Mouse (Mus musculus): ENCODE results near the gene Syne3. TPM values are rescaled to one million over a fixed set of nuclear protein-coding genes. Genes with fewer than 3 reads are reported as not detected.

Gene Syne3
- polyA plus RNA-seq, 1 experiment from 2014 or later = 0.29 TPM

DNA sequence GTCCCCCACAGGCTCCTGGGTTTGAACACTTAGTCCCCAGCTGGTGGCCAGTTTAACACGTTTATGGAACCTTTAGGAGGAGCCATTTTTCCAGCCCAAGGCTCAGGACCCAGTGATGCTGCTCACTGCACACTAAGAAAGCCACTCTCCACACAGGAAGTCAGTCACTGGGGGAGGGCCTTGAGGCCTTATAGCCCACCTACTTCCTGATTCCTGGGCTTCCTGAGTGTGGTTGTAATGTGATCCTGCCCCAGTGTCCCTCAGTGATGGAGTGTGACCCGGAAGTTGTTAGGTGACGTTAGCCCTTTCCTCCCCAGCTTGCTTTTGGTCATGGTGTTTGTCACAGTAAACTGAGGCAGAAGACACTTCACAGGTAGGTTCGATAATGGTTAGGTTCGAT, 33.5 kb upstream of the Syne3 start:
- Histone ChIP-seq H3K27ac (ENCODE audit: low read depth) (no peak overlapping the region), H3K9ac (no peak overlapping the region), H3K4me3 (ENCODE audit: low read depth, low read length) (no peak overlapping the region), H3K4me1 (ENCODE audit: insufficient read depth) (no peaks in the 10 kb centered on the region), H3K4me2 (no peak overlapping the region), H3K9me3 (ENCODE audit: low read depth, low read length) (no peaks in the 10 kb centered on the region), H3K27me3 (ENCODE audit: insufficient read depth, low read length) (no peaks in the 10 kb centered on the region), H3K36me3 (ENCODE audit: insufficient read depth) (peaks cover 31% of the 10 kb centered on the region)
- ATAC-seq (ENCODE audit: insufficient read depth) (no peak), DNase-seq (no peak)
- TF ChIP-seq CTCF (IDR thresholded peaks at IDR 0.05; ENCODE audit: low read depth) = no peak
- WGBS = 83% methylated on average over 5 of the region's 5 CpGs

DNA sequence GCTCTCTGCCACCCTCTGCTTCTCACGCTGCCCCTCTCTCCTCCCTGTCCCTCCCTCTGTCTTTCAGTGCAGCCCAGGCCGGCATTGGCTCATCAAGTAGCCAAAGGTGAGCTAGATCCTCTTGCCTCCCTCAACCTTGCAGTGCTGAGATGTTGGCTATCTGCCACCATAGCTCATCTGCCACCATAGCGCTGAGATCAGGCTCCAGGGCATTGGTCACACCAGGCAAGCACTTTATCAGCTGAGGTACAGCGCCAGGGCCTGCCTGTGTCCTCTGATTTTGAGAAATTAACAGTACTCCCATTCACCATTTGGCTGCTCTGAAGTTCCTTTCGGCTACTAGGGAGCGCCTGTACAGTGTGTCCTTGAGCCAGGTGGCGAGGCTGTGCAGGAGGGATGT, 31.3 kb upstream of the Syne3 start:
- no peak for DNase-seq
- Histone ChIP-seq H3K4me3 (ENCODE audit: low read depth, low read length) (no peak overlapping the region), H3K4me1 (ENCODE audit: insufficient read depth) (no peaks in the 10 kb centered on the region), H3K27ac (ENCODE audit: low read depth) (no peak overlapping the region), H3K9me3 (ENCODE audit: low read depth, low read length) (no peaks in the 10 kb centered on the region), H3K4me2 (no peak overlapping the region), H3K9ac (no peak overlapping the region), H3K27me3 (ENCODE audit: insufficient read depth, low read length) (no peaks in the 10 kb centered on the region), H3K36me3 (ENCODE audit: insufficient read depth) (peaks cover 36% of the 10 kb centered on the region)
- no peak for ATAC-seq (ENCODE audit: insufficient read depth)
- WGBS = 94% methylated on average over 7 of the region's 7 CpGs
- TF ChIP-seq CTCF (IDR thresholded peaks at IDR 0.05; ENCODE audit: low read depth) = no peak

DNA sequence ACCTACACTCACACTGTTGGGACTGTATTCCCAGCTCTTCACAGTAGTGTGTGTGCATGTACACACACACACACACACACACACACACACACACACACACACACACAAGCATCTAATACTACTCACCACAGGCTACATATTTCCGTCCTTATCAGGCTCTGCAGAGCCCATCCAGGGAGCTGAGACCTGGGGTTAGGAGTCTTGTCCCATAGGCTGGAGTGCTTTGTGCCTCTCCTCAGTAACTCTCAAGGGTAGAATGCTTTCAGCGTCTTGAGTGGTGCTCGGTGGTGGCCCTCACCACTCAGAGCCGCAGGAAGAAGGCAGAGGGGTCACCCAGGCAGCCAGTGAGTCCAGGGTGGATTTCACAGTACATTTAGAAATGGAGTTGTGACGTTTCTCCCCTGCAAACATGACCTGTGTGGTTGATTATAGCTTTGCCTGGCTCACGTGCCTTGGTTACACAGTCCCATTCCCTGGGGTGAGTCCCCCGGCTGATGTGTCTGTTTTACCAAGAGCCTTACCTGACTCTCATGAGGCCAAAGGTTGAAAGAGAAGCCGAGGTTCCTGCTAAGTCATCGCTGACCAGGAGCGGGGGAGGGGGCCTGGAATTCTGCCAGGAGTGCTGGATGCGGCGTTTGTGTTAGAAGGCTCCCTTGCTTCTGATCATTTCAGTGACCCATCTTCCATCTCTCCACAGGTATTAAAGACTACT, 30.1 kb upstream of the Syne3 start:
- H3K27ac ChIP-seq (ENCODE audit: low read depth) = no peak overlapping the region; the same call in 1 of the 2 replicates
- peak overlapping the region; percentile 11; the same call in 1 of the 2 replicates for H3K4me2 ChIP-seq
- H3K4me1 ChIP-seq (ENCODE audit: insufficient read depth) = no peaks in the 10 kb centered on the region
- peak; percentile 26 for DNase-seq
- H3K27me3 ChIP-seq (ENCODE audit: insufficient read depth, low read length) = no peaks in the 10 kb centered on the region
- peaks cover 36% of the 10 kb centered on the region for H3K36me3 ChIP-seq (ENCODE audit: insufficient read depth)
- H3K9ac ChIP-seq = 0 out of 2 replicates have a peak overlapping the region, but pooled peaks have one; percentile 4
- TF ChIP-seq CTCF (IDR thresholded peaks at IDR 0.05; ENCODE audit: low read depth) = no peak
- no peak overlapping the region; the same call in 1 of the 2 replicates for H3K4me3 ChIP-seq (ENCODE audit: low read depth, low read length)
- ATAC-seq (ENCODE audit: insufficient read depth) = no peak
- no peaks in the 10 kb centered on the region for H3K9me3 ChIP-seq (ENCODE audit: low read depth, low read length)
- 31% methylated on average over 12 of the region's 12 CpGs for WGBS

DNA sequence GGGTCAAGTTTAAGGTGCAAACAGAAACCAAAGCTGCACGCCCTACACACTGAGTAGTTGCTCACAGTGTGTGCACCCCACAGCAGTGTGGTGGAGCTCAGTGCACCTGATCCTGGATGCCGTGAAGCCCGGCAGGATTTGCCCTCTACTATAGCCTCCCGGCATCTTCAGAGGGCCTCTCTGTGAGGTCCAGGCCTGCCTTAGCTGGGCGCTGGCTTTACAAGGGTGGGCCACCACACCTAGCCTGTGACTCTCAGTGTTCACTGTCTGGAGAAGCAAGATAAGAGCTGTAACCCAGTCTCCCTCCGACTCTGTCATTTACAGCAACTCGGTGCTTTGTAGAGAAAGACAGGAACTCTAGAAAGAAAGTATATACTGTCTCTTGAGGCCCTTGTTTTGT, 29.3 kb upstream of the Syne3 start:
- H3K27ac ChIP-seq (ENCODE audit: low read depth) = peak overlapping the region; percentile 58; the same call in 1 of the 2 replicates
- ATAC-seq (ENCODE audit: insufficient read depth) = 0 out of 2 replicates have a peak, but pooled peaks have one; percentile 48
- WGBS = 51% methylated on average over 7 of the region's 7 CpGs
- H3K27me3 ChIP-seq (ENCODE audit: insufficient read depth, low read length) = no peaks in the 10 kb centered on the region
- H3K9ac ChIP-seq = no peak overlapping the region
- TF ChIP-seq CTCF (IDR thresholded peaks at IDR 0.05; ENCODE audit: low read depth) = no peak
- no peaks in the 10 kb centered on the region for H3K9me3 ChIP-seq (ENCODE audit: low read depth, low read length)
- H3K4me3 ChIP-seq (ENCODE audit: low read depth, low read length) = no peak overlapping the region; the same call in 1 of the 2 replicates
- H3K4me1 ChIP-seq (ENCODE audit: insufficient read depth) = peaks cover 2% of the 10 kb centered on the region; the same call in 1 of the 2 replicates
- peaks cover 36% of the 10 kb centered on the region for H3K36me3 ChIP-seq (ENCODE audit: insufficient read depth)
- DNase-seq = no peak
- H3K4me2 ChIP-seq = peak overlapping the region; percentile 25; the same call in 1 of the 2 replicates

DNA sequence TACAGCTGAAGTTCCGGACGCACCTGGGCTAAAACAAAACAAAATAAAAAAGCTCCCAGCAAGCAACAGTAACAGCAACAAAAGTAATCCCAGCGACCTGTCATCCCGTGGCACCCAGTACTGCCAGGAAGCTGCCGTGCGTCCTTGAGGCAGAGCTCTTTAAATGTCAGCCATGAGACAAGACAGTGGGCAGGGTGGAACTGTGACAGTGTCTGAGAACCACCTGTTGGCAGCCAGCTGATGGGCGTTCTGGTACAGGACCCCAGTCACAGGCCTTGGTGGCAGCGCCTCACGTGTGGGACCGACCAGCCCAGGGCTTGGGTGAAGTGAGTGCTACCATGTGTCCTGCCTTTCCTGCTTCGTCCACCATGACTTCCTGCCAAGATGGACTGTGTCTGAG, 28.6 kb upstream of the Syne3 start:
- Histone ChIP-seq H3K9ac (no peak overlapping the region), H3K4me1 (ENCODE audit: insufficient read depth) (peaks cover 5% of the 10 kb centered on the region; the same call in 1 of the 2 replicates), H3K36me3 (ENCODE audit: insufficient read depth) (peaks cover 35% of the 10 kb centered on the region), H3K4me3 (ENCODE audit: low read depth, low read length) (no peak overlapping the region), H3K4me2 (peak overlapping the region; percentile 25; the same call in 1 of the 2 replicates), H3K27me3 (ENCODE audit: insufficient read depth, low read length) (no peaks in the 10 kb centered on the region), H3K9me3 (ENCODE audit: low read depth, low read length) (no peaks in the 10 kb centered on the region), H3K27ac (ENCODE audit: low read depth) (peak overlapping the region; percentile 58)
- ATAC-seq (ENCODE audit: insufficient read depth) (no peak), DNase-seq (no peak)
- TF ChIP-seq CTCF (IDR thresholded peaks at IDR 0.05; ENCODE audit: low read depth) = no peak
- 76% methylated on average over 11 of the region's 11 CpGs for WGBS

DNA sequence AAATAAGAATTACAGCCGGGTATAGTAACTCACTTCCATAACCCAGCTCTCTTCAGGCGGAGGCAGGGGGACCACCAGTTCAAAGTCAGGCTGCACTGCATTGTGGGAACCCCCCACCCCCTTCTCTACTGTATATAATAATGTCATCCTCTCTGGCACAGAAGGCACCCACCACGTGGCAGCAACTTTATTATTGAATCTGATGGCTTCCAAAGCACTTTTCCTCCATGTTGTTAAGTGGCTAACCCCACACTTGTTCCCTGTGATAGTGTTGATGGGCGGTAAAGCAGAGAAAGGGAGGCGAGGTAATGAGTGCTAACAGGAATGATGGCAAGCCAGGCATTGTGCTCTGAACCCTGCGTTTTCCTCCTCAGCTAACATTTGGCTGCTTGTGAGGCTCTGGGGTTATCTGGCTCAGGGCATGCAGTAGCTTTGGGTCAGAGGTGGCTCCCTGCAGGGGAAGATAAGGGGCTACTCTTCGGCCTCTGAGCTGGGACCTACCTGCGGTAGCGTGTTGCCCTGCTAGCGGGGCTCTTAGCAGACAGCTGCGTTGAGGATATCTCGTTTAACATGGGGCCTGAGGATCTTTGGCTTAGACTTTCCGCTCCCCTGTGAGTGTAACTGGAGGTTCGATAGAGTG, 24.6 kb upstream of the Syne3 start:
- Histone ChIP-seq H3K27me3 (ENCODE audit: insufficient read depth, low read length) (no peaks in the 10 kb centered on the region), H3K4me2 (peak overlapping the region; percentile 88), H3K4me1 (ENCODE audit: insufficient read depth) (peaks cover 10% of the 10 kb centered on the region), H3K9ac (peak overlapping the region; percentile 83; the same call in 1 of the 2 replicates), H3K4me3 (ENCODE audit: low read depth, low read length) (peak overlapping the region; percentile 86), H3K27ac (ENCODE audit: low read depth) (peak overlapping the region; percentile 0; the same call in 1 of the 2 replicates), H3K9me3 (ENCODE audit: low read depth, low read length) (no peaks in the 10 kb centered on the region), H3K36me3 (ENCODE audit: insufficient read depth) (peaks cover 17% of the 10 kb centered on the region)
- 42% methylated on average over 14 of the region's 14 CpGs for WGBS
- ATAC-seq (ENCODE audit: insufficient read depth) (no peak), DNase-seq (no peak)
- no peak for TF ChIP-seq CTCF (IDR thresholded peaks at IDR 0.05; ENCODE audit: low read depth)

All from lung, embryonic 14.5 days (tissue).